Mouse (Mus musculus) heart, embryonic 11.5 days (tissue): ENCODE results near the gene Wt1. TPM values are rescaled to one million over a fixed set of nuclear protein-coding genes. Genes with fewer than 3 reads are reported as not detected.

Experiments used
- ATAC-seq: fragments of 200-750 bp; cut with Nextera tagmentation; replicated peaks from 2 replicates; pipeline ENCODE4 v1.8.0; 2017; ENCODE audit warnings: moderate library complexity; ENCODE audit not compliant: insufficient number of reproducible peaks, low FRiP score, low TSS enrichment
- H3K27ac ChIP-seq: fragments of 300-500 bp; sonication (generic); 2 replicates; pipeline ENCODE4 v1.5.1; 2014; ENCODE audit warnings: mild to moderate bottlenecking, low read depth, low read length
- H3K27me3 ChIP-seq: fragments of 300-500 bp; sonication (generic); 2 replicates; pipeline ENCODE4 v1.6.1; 2014; ENCODE audit warnings: mild to moderate bottlenecking, low read length, mixed read lengths; ENCODE audit not compliant: control insufficient read depth, insufficient read depth
- H3K36me3 ChIP-seq: fragments of 300-500 bp; sonication (generic); 2 replicates; pipeline ENCODE4 v1.6.1; 2014; ENCODE audit warnings: mild to moderate bottlenecking, low read length, moderate library complexity, mixed read lengths; ENCODE audit not compliant: control insufficient read depth, insufficient read depth
- H3K4me1 ChIP-seq: fragments of 300-500 bp; sonication (generic); 2 replicates; pipeline ENCODE4 v1.6.1; 2014; ENCODE audit warnings: low read length; ENCODE audit not compliant: control insufficient read depth, insufficient read depth
- H3K4me2 ChIP-seq: fragments of 300-500 bp; sonication (generic); 2 replicates; pipeline ENCODE4 v1.6.1; 2014; ENCODE audit warnings: mild to moderate bottlenecking, moderate library complexity
- H3K4me3 ChIP-seq: fragments of 300-500 bp; sonication (generic); 2 replicates; pipeline ENCODE4 v1.5.1; 2014; ENCODE audit warnings: low read depth, low read length
- H3K9ac ChIP-seq: fragments of 300-500 bp; sonication (generic); 2 replicates; pipeline ENCODE4 v1.6.1; 2014; ENCODE audit warnings: mild to moderate bottlenecking, low read depth, low read length, moderate library complexity
- H3K9me3 ChIP-seq: fragments of 300-500 bp; sonication (generic); replicated peaks from 2 replicates; pipeline ENCODE4 v1.6.1; 2016; ENCODE audit warnings: low read length; ENCODE audit not compliant: control insufficient read depth
- WGBS: fragments of 180-500 bp; shearing (Covaris S2); extraction: QIAGEN DNeasy Blood & Tissue Kit; methylation state at CpG from one replicate; pipeline ENCODE4 v1.1.7; 2014; ENCODE audit not compliant: insufficient replicate concordance; 5-methylcytosine and 5-hydroxymethylcytosine counted together
- polyA plus RNA-seq: library from polyadenylated mRNA; unstranded; fragments of >200 nt; fragmentation: Nextera tagmentation; extraction: Ambion mirVana; gene quantifications from 2 replicates; pipeline ENCODE4 v1.2.1, GENCODE M21; 2014

Gene Wt1
- polyA plus RNA-seq, 1 experiment from 2014 or later: 32.9 TPM

GRCm38 (mm10) chr2:105212839-105213238 lies 86.5 kb downstream of the Wt1 start:
- H3K4me2 ChIP-seq: no peak overlapping the region
- H3K9ac ChIP-seq: no peak overlapping the region
- no peak overlapping the region for H3K27ac ChIP-seq
- no peak overlapping the region for H3K4me3 ChIP-seq
- no peaks in the 10 kb centered on the region for H3K36me3 ChIP-seq
- H3K27me3 ChIP-seq: no peaks in the 10 kb centered on the region
- peaks cover 3% of the 10 kb centered on the region; the same call in 1 of the 2 replicates for H3K4me1 ChIP-seq
- no peak for ATAC-seq
- WGBS: 38% methylated on average over 7 of the region's 7 CpGs
- no peaks in the 10 kb centered on the region for H3K9me3 ChIP-seq

GRCm38 (mm10) chr2:105215914-105216313 lies 89.6 kb downstream of the Wt1 start:
- no peaks in the 10 kb centered on the region for H3K9me3 ChIP-seq
- no peak overlapping the region for H3K27ac ChIP-seq
- no peak overlapping the region for H3K4me2 ChIP-seq
- no peaks in the 10 kb centered on the region for H3K27me3 ChIP-seq
- no peak overlapping the region for H3K4me3 ChIP-seq
- no peak for ATAC-seq
- H3K9ac ChIP-seq: no peak overlapping the region
- H3K4me1 ChIP-seq: peaks cover 3% of the 10 kb centered on the region; the same call in 1 of the 2 replicates
- H3K36me3 ChIP-seq: no peaks in the 10 kb centered on the region
- WGBS: 29% methylated on average over 8 of the region's 8 CpGs

- H3K9me3 ChIP-seq: no peaks in the 10 kb centered on the region
- H3K9ac ChIP-seq: no peak overlapping the region
- no peak overlapping the region for H3K4me3 ChIP-seq
- 66% methylated on average over 5 of the region's 5 CpGs for WGBS
- no peak overlapping the region for H3K4me2 ChIP-seq
- ATAC-seq: no peak
- no peaks in the 10 kb centered on the region for H3K36me3 ChIP-seq
- peaks cover 3% of the 10 kb centered on the region; the same call in 1 of the 2 replicates for H3K4me1 ChIP-seq
- no peaks in the 10 kb centered on the region; the same call in 1 of the 2 replicates for H3K27me3 ChIP-seq
- H3K27ac ChIP-seq: no peak overlapping the region
Measured at GRCm38 (mm10) chr2:105219229-105219628, 92.9 kb downstream of the Wt1 start.

GRCm38 (mm10) chr2:105219664-105220063 lies 93.3 kb downstream of the Wt1 start:
- no peak for ATAC-seq
- no peaks in the 10 kb centered on the region for H3K9me3 ChIP-seq
- no peak overlapping the region for H3K4me2 ChIP-seq
- peaks cover 3% of the 10 kb centered on the region; the same call in 1 of the 2 replicates for H3K4me1 ChIP-seq
- WGBS: 18% methylated on average over 8 of the region's 8 CpGs
- H3K9ac ChIP-seq: no peak overlapping the region
- no peaks in the 10 kb centered on the region for H3K36me3 ChIP-seq
- no peak overlapping the region for H3K27ac ChIP-seq
- H3K27me3 ChIP-seq: peaks cover 2% of the 10 kb centered on the region; the same call in 1 of the 2 replicates
- H3K4me3 ChIP-seq: no peak overlapping the region

- no peak overlapping the region for H3K27ac ChIP-seq
- peaks cover 5% of the 10 kb centered on the region for H3K4me1 ChIP-seq
- 75% methylated on average over 9 of the region's 9 CpGs for WGBS
- no peak overlapping the region for H3K4me3 ChIP-seq
- no peak for ATAC-seq
- H3K36me3 ChIP-seq: no peaks in the 10 kb centered on the region
- H3K4me2 ChIP-seq: no peak overlapping the region
- peaks cover 6% of the 10 kb centered on the region for H3K27me3 ChIP-seq
- H3K9ac ChIP-seq: no peak overlapping the region
- no peaks in the 10 kb centered on the region for H3K9me3 ChIP-seq
Measured at GRCm38 (mm10) chr2:105220738-105221303, 94.5 kb downstream of the Wt1 start.

Other genes starting within 250 kb of the Wt1 start
- 238 and 240 TPM in 2 replicates for gene Eif3m, start 109.4 kb upstream of the Wt1 start, polyA plus RNA-seq
- not detected in 2 replicates for gene Gm11060, start 34.5 kb upstream of the Wt1 start, polyA plus RNA-seq
- 1.3 and 1.5 TPM in 2 replicates for gene Them7, start 97.8 kb downstream of the Wt1 start, polyA plus RNA-seq